Mouse (Mus musculus) erythroblast, adult 5-6 weeks (primary cell): ENCODE data around the gene Wscd1. TPM values are rescaled to one million over a fixed set of nuclear protein-coding genes. Genes with fewer than 3 reads are reported as not detected.

Source experiments
- ATAC-seq: replicated peaks from 2 replicates; pipeline ENCODE4 v1.8.0; 2016; ENCODE audit warnings: moderate number of reproducible peaks, mild to moderate bottlenecking, moderate TSS enrichment, inconsistent platforms; ENCODE audit not compliant: poor library complexity, low FRiP score, severe bottlenecking
- total RNA-seq, 2 experiments: library from RNA; stranded (forward) in 1 of 2; stranded (reverse) in 1 of 2; fragments of 150-400 nt in 1 of 2; fragments of 200-764, 138-1000 nt in 1 of 2; gene quantifications; 2 replicates each; pipeline versions ENCODE4 v1.2.3 to v1.2.4; 2015 to 2017; ENCODE audit warnings: low replicate concordance in 2 of 2

The Wscd1 gene
- total RNA-seq, 2 experiments from 2014 or later: not detected

- ATAC-seq: no peak
Observed at GRCm38 (mm10) chr11:71766380-71766779, 16.7 kb downstream of the Wscd1 start.

DNA sequence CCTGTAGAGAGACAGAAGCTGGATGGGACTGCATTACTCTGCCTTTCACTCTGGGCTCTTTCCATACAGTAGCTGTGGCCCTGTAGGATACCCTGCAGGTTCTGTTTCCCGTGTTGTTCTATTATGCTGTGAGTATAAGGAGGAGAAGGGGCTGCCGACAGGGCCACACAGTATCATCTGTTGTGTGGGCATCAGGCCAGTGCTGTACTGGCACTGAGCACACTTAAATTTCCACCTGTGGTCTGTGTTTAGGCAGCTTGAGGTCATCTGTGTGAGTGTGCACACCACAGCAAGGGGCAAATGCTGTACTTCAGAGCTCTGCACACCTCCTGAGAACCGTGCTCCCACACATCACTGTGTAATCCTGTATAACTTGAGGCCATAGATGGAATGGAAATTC lies 18.0 kb downstream of the Wscd1 start:
- ATAC-seq: no peak

GRCm38 (mm10) chr11:71769744-71770143 lies 20.0 kb downstream of the Wscd1 start:
- ATAC-seq: no peak

- no peak for ATAC-seq
Observed at GRCm38 (mm10) chr11:71770479-71770878, 20.8 kb downstream of the Wscd1 start.

DNA sequence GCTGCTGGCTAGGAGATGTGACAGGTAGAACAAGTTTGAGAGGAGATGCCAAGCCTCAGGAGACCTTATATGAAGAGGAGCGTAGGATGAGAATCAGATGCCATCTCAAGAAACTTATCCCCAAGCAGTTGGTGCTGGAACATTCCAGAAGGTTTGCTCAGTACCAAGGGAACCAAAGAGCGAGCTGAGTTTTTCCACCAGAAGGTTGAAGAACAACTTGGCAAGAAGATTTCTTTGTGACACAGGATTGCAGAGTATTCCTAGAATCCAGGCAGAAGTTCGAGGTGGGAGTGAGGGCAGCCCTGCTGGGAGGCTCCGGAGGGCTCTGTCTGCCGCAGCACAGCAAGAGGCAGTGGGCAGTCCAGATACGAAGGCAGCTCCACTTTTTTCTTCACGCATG lies 21.4 kb downstream of the Wscd1 start:
- no peak for ATAC-seq

DNA sequence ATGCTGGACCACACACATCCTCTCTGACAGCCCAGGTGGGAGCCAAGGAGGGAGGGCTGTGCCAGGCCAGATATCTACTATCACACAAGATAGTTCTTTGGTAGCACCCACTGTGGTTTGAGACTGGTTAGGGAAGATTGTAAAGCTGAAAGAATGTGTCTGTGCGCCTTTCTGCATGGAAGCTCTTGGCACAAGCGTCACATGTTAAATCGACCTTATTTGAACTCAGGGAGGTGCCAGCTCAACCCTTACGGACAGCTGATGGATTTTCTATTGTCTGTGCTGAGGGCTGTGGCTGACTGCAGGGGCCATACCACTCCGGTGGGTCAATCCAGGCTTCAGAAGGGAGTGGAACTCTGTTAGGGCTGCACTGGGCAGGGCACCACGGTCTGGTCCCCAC lies 22.3 kb downstream of the Wscd1 start:
- ATAC-seq: no peak

DNA sequence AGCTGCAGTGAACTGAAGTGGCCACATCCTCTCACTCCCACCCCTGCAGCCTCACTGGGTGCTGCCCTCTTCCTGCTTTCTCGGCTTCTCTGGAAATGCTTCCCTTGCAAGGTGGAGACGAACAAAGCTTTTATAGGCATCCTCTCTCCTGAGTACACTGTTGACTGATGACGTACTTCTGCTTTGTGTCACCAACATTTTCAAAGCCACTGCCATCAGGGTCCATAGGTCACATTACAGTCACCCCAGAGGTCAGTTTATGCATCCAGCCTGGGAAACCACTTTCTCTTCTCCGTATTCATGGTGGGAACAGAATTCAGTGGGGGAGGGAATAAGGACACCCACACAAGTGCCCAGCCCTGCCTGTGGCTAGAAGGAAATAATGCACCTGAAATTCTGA lies 23.1 kb downstream of the Wscd1 start:
- ATAC-seq: no peak

DNA sequence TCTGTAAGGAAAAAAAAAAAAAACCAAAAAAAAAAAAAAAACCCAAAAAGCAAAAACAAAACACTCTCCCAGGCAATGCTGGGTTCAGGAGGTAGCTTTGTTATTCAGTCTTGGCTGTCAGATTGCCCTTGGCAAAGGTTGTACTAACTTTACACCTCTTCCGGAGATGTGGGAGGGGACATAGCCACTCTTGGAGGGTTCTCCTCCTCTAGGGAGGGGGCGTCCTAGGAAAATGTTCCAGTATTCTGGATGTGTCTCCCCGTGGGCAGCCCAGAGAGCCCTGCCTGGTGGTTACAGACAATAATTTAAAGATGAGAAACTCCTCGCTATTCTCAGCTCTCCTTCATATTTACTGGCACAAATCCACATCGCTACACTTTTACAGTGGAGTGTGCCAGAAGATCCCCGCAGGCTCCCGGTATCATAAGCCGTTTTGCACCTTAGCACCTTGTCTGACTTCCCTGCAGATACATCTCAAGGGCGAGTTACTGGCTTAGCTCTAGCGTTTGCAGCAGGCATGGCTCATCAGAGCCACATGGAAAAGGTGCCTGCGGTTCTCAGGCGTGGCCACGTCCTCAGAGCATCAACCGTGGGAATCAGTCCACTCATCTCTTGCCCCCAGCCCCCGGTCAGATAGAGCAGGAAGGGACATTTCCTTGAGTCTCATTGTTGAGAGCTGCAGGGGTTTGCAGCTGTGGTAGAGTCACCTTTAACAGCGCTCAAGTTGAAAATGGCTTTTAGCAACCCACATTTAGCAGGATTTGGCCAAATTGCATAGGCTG lies 24.5 kb downstream of the Wscd1 start:
- ATAC-seq: no peak

DNA sequence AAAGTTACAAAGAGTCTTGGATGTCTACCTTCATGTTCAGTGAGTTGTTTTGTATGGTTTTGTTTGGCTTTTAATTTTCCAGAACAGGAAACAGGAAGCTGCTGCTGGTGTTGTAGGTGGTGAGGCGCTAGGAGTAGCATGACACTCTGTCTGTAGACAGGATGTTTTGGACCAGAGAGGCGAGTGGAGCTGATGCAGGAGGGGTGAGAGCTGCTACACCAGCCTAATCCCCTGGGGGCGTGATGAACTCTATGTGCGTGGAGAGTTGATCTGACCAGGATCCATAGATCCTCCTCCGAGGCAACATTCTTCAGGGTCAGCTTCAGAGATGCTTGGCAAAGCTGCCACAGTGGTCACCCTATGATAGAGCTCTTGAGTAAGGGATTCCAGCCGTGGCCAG lies 25.3 kb downstream of the Wscd1 start:
- no peak for ATAC-seq

DNA sequence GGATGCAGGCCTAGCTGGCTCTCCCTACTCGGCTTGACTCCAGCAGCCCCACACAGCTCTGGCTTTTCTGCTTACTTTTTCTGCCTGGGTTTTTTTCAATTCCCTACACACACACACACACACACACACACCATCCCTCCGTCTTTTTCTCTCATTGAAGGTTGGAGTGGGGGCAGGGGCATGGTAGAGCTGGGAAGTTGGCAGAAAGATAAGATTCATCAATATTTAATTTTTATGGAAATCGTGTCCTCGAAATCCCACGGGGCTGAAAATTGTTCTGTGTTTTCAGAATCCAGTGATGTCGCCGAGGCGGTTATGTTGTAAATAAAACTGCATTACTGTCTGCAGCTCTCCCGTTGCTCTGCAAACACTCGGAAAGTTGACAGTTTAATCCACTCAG lies 29.9 kb downstream of the Wscd1 start:
- no peak for ATAC-seq

- no peak for ATAC-seq
Observed at GRCm38 (mm10) chr11:71781737-71782354, 32.1 kb downstream of the Wscd1 start.

DNA sequence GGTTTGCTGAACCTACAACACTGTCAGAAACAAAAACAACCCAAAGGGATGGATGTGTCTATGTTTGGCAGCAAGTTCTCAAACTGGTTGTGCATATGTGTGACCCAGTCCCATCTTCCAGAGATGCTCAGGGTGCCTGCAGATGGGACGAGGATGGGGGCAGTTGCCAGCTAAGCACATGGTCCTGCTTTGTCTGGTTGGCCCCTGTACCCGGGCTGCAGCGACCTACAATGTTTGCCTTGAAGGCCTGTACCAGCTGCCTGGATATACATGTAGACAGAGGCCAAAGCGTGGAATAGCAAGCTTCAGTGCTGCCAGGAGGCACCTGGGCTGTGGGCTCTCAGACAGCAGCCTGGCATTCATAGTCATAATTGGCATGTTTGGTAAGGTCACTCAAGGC lies 35.8 kb downstream of the Wscd1 start:
- no peak for ATAC-seq

DNA sequence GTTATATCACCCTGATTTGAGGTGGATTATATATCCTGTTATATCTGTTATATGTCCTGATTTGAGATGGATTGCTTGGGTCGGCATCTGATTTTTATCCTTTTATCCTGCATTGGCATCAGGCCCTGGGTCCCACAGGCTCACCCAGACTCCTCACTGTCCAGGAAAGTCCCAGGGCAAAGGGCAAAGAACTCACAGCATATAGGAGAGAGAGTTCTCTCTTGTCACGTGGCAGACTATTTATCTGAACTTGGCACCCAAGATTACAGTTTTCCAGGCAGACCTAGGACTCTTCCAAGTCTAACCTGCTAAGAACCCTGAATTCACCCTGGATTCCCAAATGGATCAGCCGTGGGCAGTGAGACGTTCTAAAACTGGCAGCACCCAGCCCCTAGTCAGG lies 38.5 kb downstream of the Wscd1 start:
- ATAC-seq: no peak

- no peak for ATAC-seq
Observed at GRCm38 (mm10) chr11:71790227-71790626, 40.5 kb downstream of the Wscd1 start.

GRCm38 (mm10) chr11:71799206-71799605 lies 49.5 kb downstream of the Wscd1 start:
- ATAC-seq: no peak

- no peak for ATAC-seq
Observed at GRCm38 (mm10) chr11:71808521-71808920, 58.8 kb downstream of the Wscd1 start.

DNA sequence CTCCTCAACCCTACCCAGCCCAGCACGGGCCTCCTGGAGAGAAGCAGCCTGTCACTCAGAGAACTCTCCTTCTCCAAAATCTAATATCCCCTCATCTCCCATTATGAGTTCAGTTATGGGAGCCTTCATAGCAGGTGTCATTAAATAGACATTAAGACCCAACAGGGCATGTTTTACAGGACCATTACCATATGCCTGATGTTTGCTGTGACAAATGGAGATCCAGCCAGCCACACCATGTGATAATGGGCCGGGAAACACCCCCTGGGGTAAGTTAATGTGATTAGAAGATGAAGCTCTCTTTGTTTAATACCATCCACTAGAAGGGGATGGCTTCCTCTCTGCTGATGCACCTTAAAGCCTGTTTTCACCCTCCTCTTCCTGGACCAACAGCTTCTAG lies 62.1 kb downstream of the Wscd1 start:
- ATAC-seq: no peak

- no peak for ATAC-seq
Observed at GRCm38 (mm10) chr11:71812921-71813320, 63.2 kb downstream of the Wscd1 start.

GRCm38 (mm10) chr11:71814511-71814910 lies 64.8 kb downstream of the Wscd1 start:
- ATAC-seq: no peak

DNA sequence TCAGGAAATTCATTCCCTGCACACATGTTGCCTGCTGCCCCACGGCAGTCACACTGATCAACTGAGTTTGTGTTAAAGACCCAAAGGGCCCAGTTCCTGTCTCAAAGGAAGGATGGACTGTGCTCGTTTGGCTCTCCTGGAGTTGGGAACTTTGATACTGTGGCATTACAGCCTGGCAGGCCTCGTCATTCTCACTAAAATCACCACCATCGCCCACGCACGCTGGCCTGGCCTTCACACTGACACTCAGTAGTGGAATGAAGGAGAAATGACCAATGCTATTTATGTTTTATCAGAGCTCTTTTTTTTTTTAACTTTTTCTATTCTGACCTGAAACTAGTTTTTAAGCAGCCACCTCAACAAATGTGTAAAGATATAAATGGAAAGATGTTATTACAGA lies 65.6 kb downstream of the Wscd1 start:
- ATAC-seq: no peak

DNA sequence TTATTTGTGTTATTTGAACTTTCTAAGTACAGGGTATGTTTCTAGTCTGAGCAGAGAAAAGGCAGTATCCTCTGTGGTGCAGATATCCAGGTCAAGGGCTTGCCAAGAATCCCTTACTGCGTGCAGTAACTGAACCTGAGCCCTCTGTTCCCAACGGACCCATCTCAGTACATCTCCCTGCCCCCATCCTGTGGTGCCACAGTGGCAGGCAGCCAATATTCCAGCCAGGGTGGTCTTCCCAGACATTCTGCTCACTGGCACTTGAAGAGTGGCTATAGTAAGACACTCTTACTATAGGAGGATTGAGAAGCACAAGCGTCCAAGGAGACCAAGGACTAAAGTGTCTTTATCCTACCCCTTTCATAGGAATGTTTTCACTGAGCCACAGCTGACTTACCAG lies 67.2 kb downstream of the Wscd1 start:
- ATAC-seq: no peak

- no peak for ATAC-seq
Observed at GRCm38 (mm10) chr11:71817341-71817740, 67.6 kb downstream of the Wscd1 start.
